Mouse (Mus musculus) G1E (cell line): ENCODE results near the gene Sik3.

Source experiments
- CTCF ChIP-seq: IDR thresholded peaks from 2 replicates; pipeline ENCODE4 v1.5.1; 2012; ENCODE audit warnings: low read depth, low read length, inconsistent platforms, mixed read lengths
- POLR2AphosphoS5 ChIP-seq: IDR thresholded peaks from 2 replicates; pipeline ENCODE4 v1.6.1; 2012; ENCODE audit warnings: low read depth, low read length, inconsistent platforms; ENCODE audit not compliant: insufficient replicate concordance

GRCm38 (mm10) chr9:46175938-46176375 lies 163.3 kb downstream of the Sik3 start:
- no peak for TF ChIP-seq CTCF
- no peak for TF ChIP-seq POLR2AphosphoS5
